Mouse (Mus musculus): ENCODE measurements at regions not wholly inside any gene's neighbourhood (a gene's known extent, or its start where the extent isn't known, plus 50 kb on each side); places are given as distances from the start of the nearest gene placed in this dataset.

- TF ChIP-seq POLR2A (IDR thresholded peaks at IDR 0.05; ENCODE audit: insufficient read depth, low read length) (no peak), CTCF (IDR thresholded peaks at IDR 0.05; ENCODE audit: low read depth, low read length) (no peak), EP300 (IDR thresholded peaks at IDR 0.05; ENCODE audit: insufficient read depth, low read depth, low read length) (no peak)
Observed at GRCm38 (mm10) chrX:167031543-167031942, 177.6 kb downstream of the Tmsb4x start.
